Mouse (Mus musculus) layer of hippocampus, adult 18-20 months (tissue): ENCODE measurements at regions not wholly inside any gene's neighbourhood (a gene's known extent, or its start where the extent isn't known, plus 50 kb on each side); places are given as distances from the start of the nearest gene placed in this dataset.
A peak's percentile ranks its signal among the peaks of the same experiment; 100 is the strongest.

Experiments used
- DNase-seq, 2 experiments: peaks; one replicate each; pipeline ENCODE4 v3.0.0; 2022; ENCODE audit warnings: low spot score in 2 of 2

GRCm38 (mm10) chr1:120396290-120396689 lies 55.9 kb downstream of the C1ql2 start:
- DNase-seq: peak in 1 of 2 experiments; percentile 1

GRCm38 (mm10) chr1:120403304-120403703 lies 62.9 kb downstream of the C1ql2 start:
- no peak for DNase-seq

DNA sequence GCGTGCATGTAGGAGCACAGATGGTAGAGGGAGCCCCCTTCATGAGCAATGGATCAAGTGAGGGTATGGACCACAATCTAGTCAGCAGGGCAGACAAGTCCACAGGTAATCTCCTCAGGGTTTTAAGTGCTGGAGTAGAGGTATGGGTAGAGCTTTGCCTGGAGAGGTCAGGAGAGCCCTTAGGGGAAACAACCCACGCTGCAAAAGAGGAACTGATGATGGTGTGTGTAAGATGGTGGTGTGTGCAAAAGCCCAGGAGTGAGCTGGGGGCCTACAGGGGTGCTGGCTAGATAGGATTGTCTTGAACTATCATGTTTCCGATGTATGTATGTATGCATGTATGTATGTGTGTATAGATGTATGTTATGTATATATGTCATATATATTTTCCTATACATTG lies 75.6 kb downstream of the C1ql2 start:
- no peak for DNase-seq
